ENCODE assay signal across 33 mouse cellular contexts in the genomic region with DNA sequence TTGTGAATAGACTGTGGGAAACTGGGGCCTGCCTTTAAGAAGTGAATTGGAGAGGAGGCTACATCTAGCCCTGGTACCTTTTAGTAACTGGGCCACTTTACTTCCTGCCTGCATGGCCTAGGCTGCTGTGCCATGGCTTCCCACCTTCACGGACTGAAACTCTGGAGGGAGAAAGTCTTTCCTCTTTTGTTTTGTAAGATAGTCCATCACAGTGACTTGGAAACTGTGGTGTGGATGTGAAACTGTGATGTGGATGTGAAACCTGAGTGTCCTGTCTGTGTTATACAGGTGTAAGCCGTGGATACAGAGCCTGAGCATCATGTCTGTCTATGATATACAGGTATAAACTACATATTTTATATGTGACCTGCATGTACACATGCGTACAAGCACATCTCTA. TPM values are rescaled to one million over a fixed set of nuclear protein-coding genes. Genes with fewer than 3 reads are reported as not detected.
DNase-seq lines count a peak whose midpoint lies in the region; ATAC-seq lines count a peak whose summit lies in the region.
"Had no signal": no experiment of that assay in that cellular context is flagged by ENCODE, and none has a peak within 500 bp of the region (broad histone marks: within the 10 kb centered on the region; RNA-seq: fewer than 3 reads in every experiment).

No protein-coding gene starts in this region.

- H3K27ac ChIP-seq in limb, embryonic 15.5 days, result peak overlapping the region; percentile 59
- no peak overlapping the region for H3K27ac ChIP-seq in limb, embryonic 10.5 days
- H3K27ac ChIP-seq in hindbrain, embryonic 11.5 days (ENCODE audit: low read depth, low read length), result no peak overlapping the region
- H3K27ac ChIP-seq: embryonic facial prominence, embryonic 10.5 days; embryonic facial prominence, embryonic 13.5 days; forebrain, embryonic 12.5 days; forebrain, embryonic 15.5 days; heart, embryonic 15.5 days; hindbrain, embryonic 13.5 days; intestine, embryonic 15.5 days had no signal

- H3K4me1 ChIP-seq in limb, embryonic 15.5 days, result 0 out of 2 replicates have a peak, but pooled peaks cover 4% of the 10 kb centered on the region
- no peaks in the 10 kb centered on the region for H3K4me1 ChIP-seq in limb, embryonic 10.5 days
- no peaks in the 10 kb centered on the region for H3K4me1 ChIP-seq in hindbrain, embryonic 11.5 days (replicated peaks; ENCODE audit: control insufficient read depth, insufficient read depth, low read length)
- H3K4me1 ChIP-seq: forebrain, embryonic 12.5 days; forebrain, embryonic 15.5 days; heart, embryonic 12.5 days; heart, embryonic 15.5 days; hindbrain, embryonic 13.5 days; intestine, embryonic 15.5 days had no signal

- 78% methylated on average over 3 of the region's 3 CpGs for WGBS in limb, embryonic 15.5 days
- 82% methylated on average over 3 of the region's 3 CpGs for WGBS in limb, embryonic 10.5 days
- WGBS in hindbrain, embryonic 11.5 days, result 84% methylated on average over 3 of the region's 3 CpGs

- H3K9me3 ChIP-seq in limb, embryonic 15.5 days, result no peaks in the 10 kb centered on the region
- H3K9me3 ChIP-seq in limb, embryonic 10.5 days (replicated peaks), result no peaks in the 10 kb centered on the region
- no peaks in the 10 kb centered on the region for H3K9me3 ChIP-seq in hindbrain, embryonic 11.5 days (ENCODE audit: control insufficient read depth, low read length)
- H3K9me3 ChIP-seq: embryonic facial prominence, embryonic 10.5 days; forebrain, embryonic 12.5 days; forebrain, embryonic 15.5 days; G1E; heart, embryonic 15.5 days; hindbrain, embryonic 13.5 days; intestine, embryonic 15.5 days had no signal

- ATAC-seq in limb, embryonic 15.5 days (ENCODE audit: insufficient number of reproducible peaks, low FRiP score, low TSS enrichment, low read depth), result no peak
- ATAC-seq in common myeloid progenitor, adult 5-6 weeks (replicated peaks; ENCODE audit: low read depth, poor library complexity, severe bottlenecking), result peak; percentile 47; the same call in 1 of the 2 replicates
- ATAC-seq in megakaryocyte progenitor cell, adult 5-6 weeks (replicated peaks; ENCODE audit: poor library complexity), result peak; percentile 66
- ATAC-seq in hindbrain, embryonic 11.5 days (ENCODE audit: low FRiP score), result no peak
- ATAC-seq: forebrain, embryonic 15.5 days; hindbrain, embryonic 16.5 days; intestine, embryonic 15.5 days; Patski had no signal

- no peak overlapping the region for H3K9ac ChIP-seq in limb, embryonic 15.5 days
- H3K9ac ChIP-seq in hindbrain, embryonic 11.5 days (ENCODE audit: low read depth, low read length), result no peak overlapping the region
- H3K9ac ChIP-seq: embryonic facial prominence, embryonic 13.5 days; forebrain, embryonic 12.5 days; forebrain, embryonic 15.5 days; heart, embryonic 12.5 days; heart, embryonic 15.5 days; hindbrain, embryonic 13.5 days; intestine, embryonic 15.5 days had no signal

- no peak overlapping the region for H3K4me2 ChIP-seq in limb, embryonic 15.5 days
- H3K4me2 ChIP-seq in hindbrain, embryonic 11.5 days (replicated peaks; ENCODE audit: low read depth, low read length), result no peak overlapping the region
- H3K4me2 ChIP-seq: embryonic facial prominence, embryonic 13.5 days; forebrain, embryonic 12.5 days; forebrain, embryonic 15.5 days; heart, embryonic 12.5 days; heart, embryonic 15.5 days; hindbrain, embryonic 13.5 days; intestine, embryonic 15.5 days had no signal

- no peak overlapping the region for H3K4me3 ChIP-seq in limb, embryonic 15.5 days
- no peak overlapping the region for H3K4me3 ChIP-seq in limb, embryonic 10.5 days
- H3K4me3 ChIP-seq in hindbrain, embryonic 11.5 days (ENCODE audit: low read depth, low read length), result no peak overlapping the region
- H3K4me3 ChIP-seq: embryonic facial prominence, embryonic 10.5 days; embryonic facial prominence, embryonic 13.5 days; erythroblast, embryonic 14.5 days; forebrain, embryonic 12.5 days; forebrain, embryonic 15.5 days; heart, embryonic 12.5 days; heart, embryonic 15.5 days; hindbrain, embryonic 13.5 days; intestine, embryonic 15.5 days had no signal

- no peaks in the 10 kb centered on the region for H3K27me3 ChIP-seq in limb, embryonic 15.5 days
- no peaks in the 10 kb centered on the region for H3K27me3 ChIP-seq in limb, embryonic 10.5 days (ENCODE audit: low read depth, poor library complexity, severe bottlenecking)
- no peaks in the 10 kb centered on the region for H3K27me3 ChIP-seq in hindbrain, embryonic 11.5 days (ENCODE audit: control insufficient read depth, insufficient read depth, low read length)
- H3K27me3 ChIP-seq: embryonic facial prominence, embryonic 13.5 days; forebrain, embryonic 12.5 days; forebrain, embryonic 15.5 days; heart, embryonic 12.5 days; heart, embryonic 15.5 days; hindbrain, embryonic 13.5 days; intestine, embryonic 15.5 days had no signal

- DNase-seq in limb, embryonic 10.5 days (ENCODE audit: low spot score), result no peak
- DNase-seq in testis, postnatal 10 days (ENCODE audit: low spot score), result no peak
- DNase-seq in hindbrain, embryonic 11.5 days (ENCODE audit: low spot score), result no peak
- DNase-seq: adrenal gland, adult 2 months; adrenal gland, postnatal 14 days; cerebellum, adult 11 months; cerebellum, adult 2 months; cerebellum, adult 9-11 months; cerebellum, postnatal 25 days; embryo, embryonic 11 days; gastrocnemius, postnatal 25 days; heart, postnatal 14 days had no signal

- H3K36me3 ChIP-seq in limb, embryonic 15.5 days, result no peaks in the 10 kb centered on the region
- no peaks in the 10 kb centered on the region for H3K36me3 ChIP-seq in limb, embryonic 10.5 days
- no peaks in the 10 kb centered on the region for H3K36me3 ChIP-seq in hindbrain, embryonic 11.5 days (ENCODE audit: control insufficient read depth, insufficient read depth, low read length)
- H3K36me3 ChIP-seq: embryonic facial prominence, embryonic 10.5 days; embryonic facial prominence, embryonic 13.5 days; forebrain, embryonic 12.5 days; forebrain, embryonic 15.5 days; G1E; heart, embryonic 12.5 days; heart, embryonic 15.5 days; hindbrain, embryonic 13.5 days; intestine, embryonic 15.5 days had no signal

RNA-seq across cellular contexts. Expression of gene Supt20, which starts 35.5 kb away (rescaled TPM):
- polyA plus RNA-seq in limb, embryonic 15.5 days (2015; fragmentation: Nextera tagmentation; extraction: Ambion mirVana), result 97.7 and 98.5 TPM in 2 replicates
- polyA plus RNA-seq in limb, embryonic 10.5 days (2016; fragmentation: Nextera tagmentation; extraction: Ambion mirVana), result 94.4 and 106 TPM in 2 replicates
- 75.1 and 91.2 TPM in 2 replicates for total RNA-seq in common myeloid progenitor, adult 5-6 weeks (2017)
- 92.6 and 93.8 TPM in 2 replicates for total RNA-seq in megakaryocyte progenitor cell, adult 5-6 weeks (2015)
- total RNA-seq in megakaryocyte progenitor cell, adult 5-6 weeks (2017), result 47.4 and 84.9 TPM in 2 replicates
- polyA plus RNA-seq in hindbrain, embryonic 11.5 days (2014; fragmentation: Nextera tagmentation; extraction: Ambion mirVana), result 104 and 119 TPM in 2 replicates

RNA-seq across cellular contexts. Expression of gene Gm21958, which starts 57.1 kb away (rescaled TPM):
- 0.81 TPM in 1 of 2 replicates, not detected in the other for polyA plus RNA-seq in limb, embryonic 15.5 days (2015; fragmentation: Nextera tagmentation; extraction: Ambion mirVana)
- 1.1 and 1.5 TPM in 2 replicates for polyA plus RNA-seq in limb, embryonic 10.5 days (2016; fragmentation: Nextera tagmentation; extraction: Ambion mirVana)
- 1.1 TPM in 1 of 2 replicates, not detected in the other for total RNA-seq in common myeloid progenitor, adult 5-6 weeks (2017)
- total RNA-seq in megakaryocyte progenitor cell, adult 5-6 weeks (2015), result not detected in 2 replicates
- total RNA-seq in megakaryocyte progenitor cell, adult 5-6 weeks (2017), result not detected in 2 replicates
- polyA plus RNA-seq in hindbrain, embryonic 11.5 days (2014; fragmentation: Nextera tagmentation; extraction: Ambion mirVana), result not detected in 2 replicates
- total RNA-seq: adrenal gland, adult 2 months; adrenal gland, postnatal 14 days; adrenal gland, postnatal 4 days; G1E; gastrocnemius, adult 8-10 months; gastrocnemius, postnatal 25 days; heart, adult 8-10 months; heart, postnatal 14 days; hematopoietic stem cell, adult 5-6 weeks had no signal
- polyA plus RNA-seq: adrenal gland, adult 2 months; cerebellum, adult 2 months; cortical plate, adult 2 months; embryonic facial prominence, embryonic 10.5 days; embryonic facial prominence, embryonic 13.5 days; erythroblast, embryonic 14.5 days; G1E; gonadal fat pad, adult 2 months; intestine, embryonic 15.5 days had no signal

Comparison
In these comparisons a context has a peak if more than half of its experiments do, and no peak if none do; other contexts are left out.
1. ATAC-seq: peak in common myeloid progenitor, adult 5-6 weeks (single experiment) and megakaryocyte progenitor cell, adult 5-6 weeks (single experiment); none in limb, embryonic 15.5 days (single experiment) and hindbrain, embryonic 11.5 days (single experiment).